Mouse (Mus musculus): ENCODE measurements around the gene Tspear.
"Not testable (repeated sequence)": the region's sequence is repeated elsewhere in the genome, so short reads cannot be mapped to it uniquely, and the experiment has no call there.

Gene Tspear

DNA sequence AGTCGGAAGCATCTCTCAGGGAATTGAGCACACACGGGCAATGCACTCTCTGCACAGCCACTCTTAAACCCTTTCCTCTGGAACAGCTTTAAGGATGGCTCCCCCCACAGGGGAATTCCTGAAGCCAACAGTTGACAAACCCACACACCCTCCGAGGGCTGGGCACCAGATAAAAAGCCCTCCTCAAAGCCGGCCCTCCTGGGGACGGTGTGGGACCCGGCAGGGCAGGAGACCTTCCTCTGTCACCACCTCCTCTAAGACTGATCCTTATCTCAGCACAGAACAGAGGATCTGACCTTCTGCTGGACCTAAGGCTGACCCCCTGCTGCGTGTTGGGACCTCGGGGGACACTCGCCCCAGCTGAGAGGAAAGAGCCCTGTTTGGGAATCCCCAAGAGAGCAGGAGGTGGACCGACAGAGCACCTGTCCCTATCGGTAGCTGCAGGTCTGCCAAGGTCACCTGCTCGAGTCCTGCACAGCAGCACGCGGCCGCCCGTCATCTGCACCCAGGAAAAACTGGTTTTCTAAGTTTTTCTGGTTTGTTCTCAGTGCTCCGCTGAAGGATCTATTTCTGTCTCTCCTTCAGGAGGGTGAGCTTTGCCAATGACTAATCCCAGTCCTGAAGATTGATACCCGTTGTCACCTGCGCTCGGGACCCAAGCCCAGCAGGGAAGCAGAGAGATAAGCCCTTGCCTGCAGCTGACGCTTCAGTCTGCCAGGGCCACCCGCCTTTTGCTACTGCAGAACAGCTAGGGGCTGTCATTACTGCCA lies at the start of gene Tspear:
Gene Tspear (plus strand): TSS at position 675 of the 770 bp plus-strand sequence.
- no peak for DNase-seq (ENCODE audit: low read depth)

DNA sequence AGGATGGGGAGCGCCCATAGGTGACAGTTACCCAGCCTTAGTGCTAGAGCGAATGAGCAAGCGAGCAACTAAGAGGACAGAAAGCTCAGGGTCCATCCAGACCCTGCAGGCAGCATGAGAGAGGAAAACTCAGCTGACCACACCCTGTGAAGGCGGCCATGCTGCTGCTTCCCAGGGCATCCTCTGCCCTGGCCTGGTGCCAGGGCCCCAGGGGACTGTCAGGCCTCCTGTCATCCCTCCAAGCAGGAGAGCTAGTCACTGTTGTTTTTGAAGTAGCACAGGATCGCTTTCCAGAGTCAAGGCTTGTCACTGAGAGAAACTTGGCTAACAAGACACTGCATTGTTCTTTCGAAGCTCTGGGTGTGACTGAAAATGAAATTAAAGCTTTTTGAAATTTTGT lies 47.4 kb upstream of the Tspear start:
- no peak for DNase-seq (ENCODE audit: low read depth)

GRCm38 (mm10) chr10:77643160-77643559 lies 43.2 kb upstream of the Tspear start:
- DNase-seq (ENCODE audit: low read depth) = no peak

DNA sequence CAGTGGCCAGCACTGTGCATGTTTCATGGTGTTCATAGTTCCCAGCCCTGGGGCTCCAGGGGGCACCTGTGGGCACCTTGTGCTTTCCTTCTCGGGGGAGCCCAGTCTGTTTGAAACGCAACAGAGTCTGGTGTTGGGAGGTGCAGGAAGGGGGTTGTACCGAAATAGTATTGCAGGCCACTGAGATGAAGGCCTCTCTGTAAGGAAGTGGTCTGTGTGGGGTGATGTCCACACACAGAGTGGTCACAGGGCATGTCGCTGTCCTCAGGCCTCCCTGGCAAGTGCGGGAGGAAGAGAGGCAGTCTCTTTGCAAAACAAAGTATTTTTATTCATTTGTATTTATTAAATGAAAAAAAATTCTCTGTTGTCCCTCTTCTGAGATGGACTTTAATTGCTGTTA lies 40.8 kb upstream of the Tspear start:
- DNase-seq (ENCODE audit: low read depth) = no peak

- DNase-seq (ENCODE audit: low read depth) = no peak
These were observed 38.9 kb upstream of the Tspear start for GRCm38 (mm10) chr10:77647461-77647860.

DNA sequence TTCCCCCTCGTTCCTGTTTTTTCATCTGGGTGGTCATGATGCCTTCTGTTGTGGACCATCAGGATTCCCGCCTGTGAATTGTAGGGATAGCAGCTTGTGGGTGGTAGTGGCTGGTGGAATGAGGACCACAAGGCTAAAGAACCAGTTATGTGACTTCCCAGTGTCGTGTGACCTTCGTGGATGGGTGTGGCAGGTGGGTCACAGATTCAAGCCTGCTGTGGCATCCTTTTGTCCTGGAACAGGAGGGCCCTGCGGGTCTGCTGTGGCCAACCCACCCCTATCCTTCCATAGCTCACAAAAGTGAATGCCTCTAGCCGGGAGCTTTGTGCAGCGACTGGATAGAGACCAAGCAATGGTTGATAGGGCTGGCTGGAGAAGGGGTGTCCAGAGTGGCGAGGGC lies 38.5 kb upstream of the Tspear start:
- no peak for DNase-seq (ENCODE audit: low read depth)

DNA sequence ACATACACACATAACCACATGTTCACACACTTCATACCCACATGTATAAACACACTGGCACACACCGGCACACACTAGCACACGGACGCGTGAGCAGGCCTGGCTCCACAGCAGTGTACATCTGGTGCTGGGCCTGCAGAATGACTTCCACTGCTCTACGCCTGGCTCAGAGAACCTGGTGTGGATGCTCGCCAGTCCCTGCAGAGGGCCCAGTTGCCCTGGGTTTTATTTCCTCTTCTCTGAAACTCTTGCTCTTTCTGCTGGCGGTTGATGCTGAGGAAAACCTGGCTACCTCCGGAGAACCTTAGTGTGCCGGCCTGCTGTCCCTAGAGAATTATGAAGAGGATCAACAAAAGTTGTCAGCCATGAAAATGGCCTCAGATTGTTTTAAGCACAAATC lies 34.3 kb upstream of the Tspear start:
- DNase-seq (ENCODE audit: low read depth) = no peak

DNA sequence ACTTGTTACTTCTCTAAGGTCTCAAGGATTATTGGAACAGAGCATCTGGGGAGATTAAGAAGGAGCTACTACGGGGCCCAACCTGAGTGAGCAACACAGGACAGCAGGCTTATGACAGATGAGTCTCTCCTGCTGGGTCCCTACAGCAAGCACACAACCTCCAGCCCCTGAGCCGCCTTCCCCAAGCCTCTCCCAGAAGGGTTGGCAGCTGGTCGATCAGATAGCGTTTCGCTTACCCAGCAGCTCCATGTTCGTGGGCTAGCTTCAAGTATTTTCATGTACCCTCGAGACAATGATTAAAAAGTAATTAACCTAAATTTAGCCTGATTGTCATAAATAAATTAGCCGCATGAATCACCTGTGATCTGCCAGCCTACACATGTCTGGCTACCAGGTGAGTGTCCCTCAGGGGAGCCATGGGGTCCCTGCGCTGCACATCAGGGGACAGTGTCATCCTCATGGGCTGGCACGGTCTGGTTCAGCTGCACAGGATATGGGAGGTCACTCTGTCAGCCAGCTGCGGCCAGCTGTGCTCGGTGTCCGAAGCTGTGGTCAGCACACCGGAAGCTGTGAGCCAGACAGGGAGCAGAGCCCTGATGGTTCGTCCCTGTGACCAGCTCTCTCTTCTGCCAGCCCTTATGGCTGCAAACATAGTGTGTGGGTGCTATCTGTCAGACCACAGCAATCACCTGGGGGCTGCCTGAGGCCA lies 27.9 kb upstream of the Tspear start:
- no peak for DNase-seq (ENCODE audit: low read depth)

- no peak for DNase-seq (ENCODE audit: low read depth)
These were observed 22.3 kb upstream of the Tspear start for GRCm38 (mm10) chr10:77663949-77664665.

GRCm38 (mm10) chr10:77666342-77666741 lies 20.0 kb upstream of the Tspear start:
- no peak for DNase-seq (ENCODE audit: low read depth)

DNA sequence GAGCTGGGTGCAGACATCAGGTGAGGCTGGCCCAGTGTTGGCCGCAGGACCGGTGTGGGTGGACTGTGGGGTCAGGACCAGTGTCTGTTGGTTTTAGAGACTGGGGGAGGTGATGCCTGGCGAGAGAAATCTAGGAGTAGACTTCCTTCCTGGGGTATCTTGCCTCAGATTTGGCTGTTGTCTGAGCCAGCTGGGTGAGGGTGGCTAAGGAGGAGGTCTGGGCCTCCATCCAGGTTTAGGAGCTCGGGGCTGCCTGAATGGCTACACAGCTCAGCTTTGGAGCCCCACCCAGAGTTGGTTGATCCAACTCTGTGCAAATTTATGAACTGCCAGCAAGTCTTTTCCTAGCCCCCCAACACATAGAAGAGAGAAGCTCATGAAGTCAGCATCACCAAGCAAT lies 19.0 kb upstream of the Tspear start:
- DNase-seq (ENCODE audit: low read depth) = no peak

GRCm38 (mm10) chr10:77670710-77671109 lies 15.7 kb upstream of the Tspear start:
- DNase-seq (ENCODE audit: low read depth) = no peak

GRCm38 (mm10) chr10:77671519-77671918 lies 14.8 kb upstream of the Tspear start:
- DNase-seq (ENCODE audit: low read depth) = peak; percentile 57

DNA sequence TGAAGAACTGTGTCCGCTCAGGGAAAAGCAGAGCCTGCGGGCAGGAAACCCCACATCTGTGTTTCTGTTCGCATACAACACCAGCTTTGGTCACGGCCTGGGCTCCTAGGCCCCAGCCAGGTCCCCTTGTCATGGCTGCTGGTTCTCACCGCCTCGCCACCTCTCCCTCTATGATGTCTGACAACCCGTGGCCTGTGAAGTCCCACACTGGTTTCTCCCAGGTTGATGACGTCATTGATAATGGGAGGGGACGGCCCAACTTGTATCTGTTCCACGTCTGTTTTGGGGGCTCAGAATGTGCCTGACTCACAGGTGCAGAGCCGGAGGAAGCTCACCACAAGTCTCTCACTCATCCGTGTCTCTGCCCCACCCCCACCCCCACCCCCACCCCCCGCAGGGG lies 12.6 kb upstream of the Tspear start:
- no peak for DNase-seq (ENCODE audit: low read depth)

DNA sequence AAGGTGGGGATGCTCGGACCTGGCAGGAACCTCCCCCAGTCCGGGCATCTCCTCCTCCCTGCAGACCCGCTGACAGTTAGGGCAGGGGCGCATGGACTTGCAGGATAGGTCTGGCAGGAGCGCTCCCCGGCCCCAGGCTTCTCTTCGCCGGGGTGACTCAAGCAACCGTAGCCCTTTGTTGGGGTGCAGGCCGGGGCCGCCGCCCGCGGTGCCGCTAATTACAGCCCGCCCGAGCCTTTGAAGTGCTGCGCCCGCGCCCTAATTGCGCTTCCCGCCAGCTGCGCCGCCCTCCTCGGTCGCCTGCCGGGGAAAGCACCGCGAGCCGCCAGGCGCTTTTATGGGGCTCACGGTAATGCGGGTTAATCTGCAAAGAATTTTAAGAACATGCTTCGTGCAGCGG lies 8.8 kb upstream of the Tspear start:
- no peak for DNase-seq (ENCODE audit: low read depth)

- DNase-seq (ENCODE audit: low read depth) = no peak
These were observed 3.4 kb upstream of the Tspear start for GRCm38 (mm10) chr10:77682994-77683393.

- DNase-seq (ENCODE audit: low read depth) = no peak
These were observed 2.2 kb upstream of the Tspear start for GRCm38 (mm10) chr10:77684181-77684580.

- DNase-seq (ENCODE audit: low read depth) = no peak
These were observed 652 bp downstream of the Tspear start for GRCm38 (mm10) chr10:77687021-77687420.

DNA sequence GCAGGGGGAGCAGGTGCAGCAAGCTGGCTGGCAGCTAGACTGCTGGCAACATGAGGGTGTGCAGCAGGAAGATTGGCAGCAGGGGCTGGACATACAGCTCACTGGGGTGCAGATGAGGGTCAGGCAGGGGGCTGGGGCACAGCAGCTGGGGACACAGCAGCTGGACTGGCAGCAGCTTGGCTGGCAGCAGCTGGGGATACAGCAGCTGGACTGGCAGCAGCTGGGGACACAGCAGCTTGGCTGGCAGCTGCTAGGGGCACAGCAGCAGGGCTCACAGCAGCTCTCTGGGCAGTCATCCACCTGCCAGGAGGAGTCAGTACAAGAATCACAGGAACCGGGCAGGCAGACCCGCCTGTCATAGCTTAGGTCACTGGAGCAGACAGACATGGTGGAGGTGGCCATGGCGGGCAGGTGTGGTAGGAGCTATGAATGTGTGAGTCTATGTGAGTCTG lies 4.0 kb downstream of the Tspear start, which contains the start of gene Gm19402:
Gene Gm19402 (minus strand): TSS at position 402 of the 452 bp plus-strand sequence.
- not testable (repeated sequence) for DNase-seq (ENCODE audit: low read depth)

DNA sequence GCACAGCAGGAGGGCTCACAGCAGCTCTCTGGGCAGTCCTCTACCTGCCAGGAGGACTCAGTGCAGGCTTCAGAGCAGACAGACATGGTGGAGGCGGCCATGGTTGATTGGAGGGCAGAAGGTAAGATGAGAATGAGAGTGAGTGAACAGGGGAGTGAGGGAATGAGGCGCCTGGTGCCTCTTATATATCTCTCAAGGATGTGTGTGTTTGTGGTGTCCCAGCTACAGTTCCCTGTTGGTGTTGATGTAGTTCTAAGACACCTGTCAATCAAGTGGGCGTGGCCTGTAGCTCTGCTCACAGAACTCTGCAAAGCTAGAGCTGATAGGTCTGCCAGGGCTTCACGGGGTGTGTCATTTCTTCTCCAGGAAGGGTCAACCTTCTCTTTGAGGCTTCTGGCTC lies 10.8 kb downstream of the Tspear start, which contains the start of gene Gm9508:
Gene Gm9508 (minus strand): TSS at position 101 of the 400 bp plus-strand sequence.
- DNase-seq (ENCODE audit: low read depth) = peak; percentile 5

DNA sequence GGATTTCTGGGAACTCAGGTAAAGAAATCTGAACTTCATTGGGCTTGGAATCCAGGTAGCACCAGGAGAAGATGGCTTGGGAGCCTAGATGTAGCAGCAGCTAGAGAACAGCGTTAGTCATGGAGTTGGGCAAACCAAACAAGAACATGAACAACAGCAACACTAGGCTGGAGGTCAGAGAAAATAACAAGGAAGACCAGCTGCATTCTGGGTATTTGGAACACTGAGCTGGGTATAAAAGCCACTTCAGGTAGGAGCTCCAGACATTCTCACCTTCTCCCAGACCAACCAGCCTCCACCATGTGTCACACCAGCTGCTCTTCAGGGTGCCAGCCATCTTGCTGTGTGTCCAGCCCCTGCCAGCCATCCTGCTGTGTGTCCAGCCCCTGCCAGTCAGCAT lies 20.0 kb downstream of the Tspear start, which contains the start of gene Gm10272:
Gene Gm10272 (plus strand): TSS at position 301 of the 400 bp plus-strand sequence.
- no peak for DNase-seq (ENCODE audit: low read depth)

GRCm38 (mm10) chr10:77709831-77710230 lies 23.5 kb downstream of the Tspear start:
- DNase-seq (ENCODE audit: low read depth) = no peak

Data from c-Kit-positive CD71-positive TER-119-negative erythroid progenitor cells, embryonic 14.5 days (primary cell).